Mouse (Mus musculus) hindbrain, embryonic 15.5 days (tissue): ENCODE measurements around the gene Atp5d. TPM values are rescaled to one million over a fixed set of nuclear protein-coding genes. Genes with fewer than 3 reads are reported as not detected.
"Not testable (repeated sequence)": the region's sequence is repeated elsewhere in the genome, so short reads cannot be mapped to it uniquely, and the experiment has no call there.

Experiments
- ATAC-seq: fragments of 200-750 bp; cut with Nextera tagmentation; 2 replicates; pipeline ENCODE4 v1.8.0; 2017; ENCODE audit warnings: low read depth, moderate number of reproducible peaks, moderate TSS enrichment; ENCODE audit not compliant: low FRiP score
- H3K27ac ChIP-seq: fragments of 300-500 bp; sonication (generic); replicated peaks from 2 replicates; pipeline ENCODE4 v1.5.1; 2015; ENCODE audit warnings: mild to moderate bottlenecking, inconsistent platforms
- H3K27me3 ChIP-seq: fragments of 300-500 bp; sonication (generic); 2 replicates; pipeline ENCODE4 v1.6.1; 2015; ENCODE audit warnings: control low read depth, inconsistent platforms
- H3K36me3 ChIP-seq: fragments of 300-500 bp; sonication (generic); 2 replicates; pipeline ENCODE4 v1.6.1; 2015; ENCODE audit warnings: control low read depth, inconsistent platforms
- H3K4me1 ChIP-seq: fragments of 300-500 bp; sonication (generic); replicated peaks from 2 replicates; pipeline ENCODE4 v1.6.1; 2015; ENCODE audit warnings: control low read depth, inconsistent platforms
- H3K4me2 ChIP-seq: fragments of 300-500 bp; sonication (generic); 2 replicates; pipeline ENCODE4 v1.6.1; 2015; ENCODE audit warnings: moderate library complexity, mild to moderate bottlenecking, inconsistent platforms
- H3K4me3 ChIP-seq: fragments of 300-500 bp; sonication (generic); 2 replicates; pipeline ENCODE4 v1.5.1; 2015; ENCODE audit warnings: mild to moderate bottlenecking, inconsistent platforms
- H3K9ac ChIP-seq: fragments of 300-500 bp; sonication (generic); 2 replicates; pipeline ENCODE4 v1.6.1; 2015; ENCODE audit warnings: inconsistent platforms
- H3K9me3 ChIP-seq: fragments of 300-500 bp; sonication (generic); 2 replicates; pipeline ENCODE4 v1.6.1; 2016; ENCODE audit warnings: control low read depth, inconsistent platforms
- WGBS: fragments of 180-500 bp; shearing (Covaris S2); methylation state at CpG from one replicate; pipeline ENCODE4 v1.1.7; 2015; 5-methylcytosine and 5-hydroxymethylcytosine counted together
- polyA plus RNA-seq: library from polyadenylated mRNA; unstranded; fragments of >200 nt; fragmentation: Nextera tagmentation; extraction: Ambion mirVana; gene quantifications from 2 replicates; pipeline ENCODE4 v1.2.1, GENCODE M21; 2015

Gene Atp5d
- polyA plus RNA-seq, 1 experiment from 2014 or later = 517 TPM

DNA sequence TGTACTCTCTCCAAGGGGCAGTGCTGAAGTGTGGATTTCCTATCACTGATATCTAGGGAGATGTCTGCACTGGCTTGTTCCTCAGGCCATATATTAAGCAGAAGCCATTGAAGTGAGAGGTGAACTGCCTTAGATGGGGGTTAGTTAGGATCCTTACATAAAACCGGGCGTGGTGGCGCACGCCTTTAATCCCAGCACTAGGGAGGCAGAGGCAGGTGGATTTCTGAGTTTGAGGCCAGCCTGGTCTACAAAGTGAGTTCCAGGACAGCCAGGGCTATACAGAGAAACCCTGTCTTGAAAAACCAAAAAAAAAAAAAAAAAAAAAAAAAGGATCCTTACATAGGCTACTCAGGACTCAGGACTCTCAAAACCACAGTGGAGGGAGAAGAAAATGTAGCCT lies 27.7 kb downstream of the Atp5d start:
- peak overlapping the region; percentile 88 for H3K4me2 ChIP-seq
- not testable (repeated sequence) for H3K9me3 ChIP-seq, ATAC-seq, H3K27me3 ChIP-seq
- H3K9ac ChIP-seq = peak overlapping the region; percentile 34; the same call in 1 of the 2 replicates
- 83% methylated on average over 4 of the region's 4 CpGs for WGBS
- H3K27ac ChIP-seq = peak overlapping the region; percentile 99
- peaks cover 61% of the 10 kb centered on the region for H3K4me1 ChIP-seq
- peak overlapping the region; percentile 43; the same call in 1 of the 2 replicates for H3K4me3 ChIP-seq
- H3K36me3 ChIP-seq = peaks cover 13% of the 10 kb centered on the region

DNA sequence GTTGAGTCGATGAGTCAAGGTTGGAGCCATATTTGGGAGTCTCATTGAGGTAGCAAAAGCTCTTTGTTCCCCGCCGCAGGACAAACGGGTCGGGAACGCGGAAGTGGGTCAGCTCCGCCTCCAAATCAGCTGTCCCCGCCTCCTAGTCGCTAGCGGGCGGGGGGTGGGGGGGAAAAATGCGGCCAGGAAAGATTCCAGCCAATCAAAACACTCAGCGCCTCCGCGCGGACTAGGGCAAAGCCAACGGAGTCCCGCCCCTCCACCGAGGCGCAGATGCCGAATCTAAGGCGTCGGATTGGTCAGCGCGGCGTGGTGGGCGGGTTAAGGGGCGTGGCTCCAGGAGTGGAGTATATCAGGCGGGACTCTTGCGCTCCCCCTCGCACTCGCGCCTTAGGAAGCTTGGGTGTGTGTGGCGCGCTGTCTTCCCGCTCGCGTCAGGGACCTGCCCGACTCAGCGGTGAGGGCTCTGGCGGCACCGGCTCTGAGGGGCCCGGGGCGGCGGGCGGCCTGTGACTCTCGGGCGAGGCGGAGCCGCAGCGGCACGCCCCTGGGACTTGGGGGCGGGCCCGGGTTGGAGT lies 29.1 kb downstream of the Atp5d start:
- H3K27me3 ChIP-seq = no peaks in the 10 kb centered on the region
- H3K4me2 ChIP-seq = peak overlapping the region; percentile 88
- under 1% methylated on average over 55 of the region's 55 CpGs for WGBS
- H3K9ac ChIP-seq = peak overlapping the region; percentile 97
- H3K36me3 ChIP-seq = peaks cover 25% of the 10 kb centered on the region
- no peaks in the 10 kb centered on the region for H3K9me3 ChIP-seq
- peaks cover 65% of the 10 kb centered on the region for H3K4me1 ChIP-seq
- H3K4me3 ChIP-seq = peak overlapping the region; percentile 80
- H3K27ac ChIP-seq = peak overlapping the region; percentile 99
- peak; percentile 92 for ATAC-seq

DNA sequence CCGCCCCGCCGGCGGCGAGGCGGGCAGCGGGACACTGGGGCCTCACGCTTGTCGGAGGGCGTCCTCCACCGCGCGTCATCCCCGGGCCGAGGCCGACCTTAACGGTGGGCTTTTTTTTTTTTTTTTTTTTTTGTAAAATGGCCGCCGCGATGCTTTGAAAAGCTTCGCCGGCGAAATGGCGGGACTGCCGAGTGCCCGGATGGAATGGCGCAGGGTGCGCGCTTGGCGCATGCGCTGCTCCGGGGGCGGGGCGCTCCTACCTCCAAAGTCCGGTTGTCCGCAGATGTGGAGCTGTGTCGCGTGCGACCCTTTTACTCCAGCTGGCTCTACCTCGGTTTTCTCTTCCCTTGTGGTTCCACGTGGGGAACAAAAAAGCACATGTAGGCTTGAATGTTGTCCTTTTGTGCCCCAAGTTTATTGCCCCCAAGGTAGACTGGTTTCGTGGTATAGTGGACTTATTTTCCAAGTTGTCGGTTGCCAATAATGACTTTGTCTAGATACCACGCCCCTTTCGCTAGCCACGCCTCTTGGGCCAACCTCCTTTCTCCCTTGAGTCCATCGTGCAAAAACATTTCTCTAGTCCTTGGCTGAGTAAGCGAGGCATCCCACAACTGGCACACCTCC lies 29.7 kb downstream of the Atp5d start:
- Histone ChIP-seq H3K27me3 (no peaks in the 10 kb centered on the region), H3K9me3 (no peaks in the 10 kb centered on the region), H3K9ac (peak overlapping the region; percentile 97), H3K27ac (peak overlapping the region; percentile 99), H3K36me3 (peaks cover 25% of the 10 kb centered on the region), H3K4me1 (peaks cover 69% of the 10 kb centered on the region), H3K4me2 (peak overlapping the region; percentile 67), H3K4me3 (peak overlapping the region; percentile 80)
- peak; percentile 24; the same call in 1 of the 2 replicates for ATAC-seq
- under 1% methylated on average over 48 of the region's 48 CpGs for WGBS

DNA sequence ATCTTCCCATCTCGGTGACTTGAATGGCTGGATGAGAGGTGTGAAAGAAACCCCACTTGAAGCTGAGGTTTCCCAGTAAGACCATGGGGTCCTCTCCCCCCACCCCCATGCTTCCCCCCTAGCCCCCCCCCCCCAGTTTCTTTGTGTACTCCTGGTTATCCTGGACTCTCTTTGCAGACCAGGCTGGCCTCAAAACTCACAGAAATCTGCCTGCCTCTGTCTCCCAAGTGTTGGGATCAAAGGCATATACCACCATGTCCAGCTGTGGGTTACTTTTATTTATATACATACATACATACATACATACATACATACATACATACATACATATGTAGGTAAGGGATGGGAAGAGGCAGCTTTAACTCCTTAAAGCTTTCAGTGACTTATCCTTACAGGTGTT lies 30.6 kb downstream of the Atp5d start:
- 45% methylated on average over 1 of the region's 1 CpGs for WGBS
- Histone ChIP-seq H3K4me2 (peak overlapping the region; percentile 67), H3K27me3 (no peaks in the 10 kb centered on the region), H3K4me3 (peak overlapping the region; percentile 80), H3K4me1 (peaks cover 69% of the 10 kb centered on the region), H3K9ac (peak overlapping the region; percentile 97), H3K36me3 (peaks cover 25% of the 10 kb centered on the region), H3K27ac (no peak overlapping the region), H3K9me3 (no peaks in the 10 kb centered on the region)
- no peak for ATAC-seq

DNA sequence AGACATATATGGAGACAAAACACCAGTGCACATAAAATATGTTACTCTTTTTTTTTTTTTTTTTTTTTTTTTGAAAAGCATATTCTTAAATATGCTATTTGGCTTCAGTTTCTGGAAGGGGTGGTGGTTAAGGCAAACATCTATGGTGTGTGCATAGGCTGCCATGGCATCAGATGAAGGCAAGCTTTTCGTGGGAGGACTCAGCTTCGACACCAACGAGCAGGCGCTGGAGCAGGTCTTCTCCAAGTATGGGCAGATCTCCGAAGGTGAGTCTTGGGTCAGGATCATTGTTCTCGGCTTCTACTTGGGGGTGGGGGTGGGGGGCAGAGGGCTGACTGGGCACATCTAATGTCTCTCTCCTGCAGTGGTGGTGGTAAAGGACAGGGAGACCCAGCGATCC lies 31.2 kb downstream of the Atp5d start:
- H3K27me3 ChIP-seq = no peaks in the 10 kb centered on the region
- H3K9ac ChIP-seq = no peak overlapping the region; the same call in 1 of the 2 replicates
- peaks cover 25% of the 10 kb centered on the region for H3K36me3 ChIP-seq
- H3K4me3 ChIP-seq = no peak overlapping the region
- WGBS = 93% methylated on average over 7 of the region's 7 CpGs
- no peak overlapping the region for H3K27ac ChIP-seq
- no peaks in the 10 kb centered on the region for H3K9me3 ChIP-seq
- peaks cover 64% of the 10 kb centered on the region for H3K4me1 ChIP-seq
- ATAC-seq = no peak
- peak overlapping the region; percentile 67; the same call in 1 of the 2 replicates for H3K4me2 ChIP-seq

DNA sequence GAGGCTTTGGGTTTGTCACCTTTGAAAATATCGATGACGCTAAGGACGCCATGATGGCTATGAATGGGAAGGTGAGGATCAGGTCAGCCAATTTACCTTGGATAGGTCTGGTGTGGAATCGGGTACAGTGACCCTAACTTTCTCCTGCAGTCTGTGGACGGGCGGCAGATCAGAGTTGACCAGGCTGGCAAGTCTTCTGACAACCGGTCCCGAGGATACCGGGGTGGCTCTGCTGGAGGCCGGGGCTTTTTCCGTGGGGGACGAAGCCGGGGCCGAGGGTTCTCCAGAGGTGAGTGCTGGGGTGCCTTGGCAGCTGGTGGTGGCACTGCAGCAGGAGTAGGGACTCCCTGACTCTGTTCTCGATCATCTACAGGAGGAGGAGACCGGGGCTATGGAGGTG lies 31.6 kb downstream of the Atp5d start:
- H3K9me3 ChIP-seq = no peaks in the 10 kb centered on the region
- H3K4me3 ChIP-seq = no peak overlapping the region
- no peak for ATAC-seq
- H3K4me2 ChIP-seq = no peak overlapping the region
- peaks cover 61% of the 10 kb centered on the region for H3K4me1 ChIP-seq
- H3K9ac ChIP-seq = no peak overlapping the region
- H3K27ac ChIP-seq = no peak overlapping the region
- H3K27me3 ChIP-seq = no peaks in the 10 kb centered on the region
- WGBS = 95% methylated on average over 16 of the region's 16 CpGs
- H3K36me3 ChIP-seq = peaks cover 25% of the 10 kb centered on the region

DNA sequence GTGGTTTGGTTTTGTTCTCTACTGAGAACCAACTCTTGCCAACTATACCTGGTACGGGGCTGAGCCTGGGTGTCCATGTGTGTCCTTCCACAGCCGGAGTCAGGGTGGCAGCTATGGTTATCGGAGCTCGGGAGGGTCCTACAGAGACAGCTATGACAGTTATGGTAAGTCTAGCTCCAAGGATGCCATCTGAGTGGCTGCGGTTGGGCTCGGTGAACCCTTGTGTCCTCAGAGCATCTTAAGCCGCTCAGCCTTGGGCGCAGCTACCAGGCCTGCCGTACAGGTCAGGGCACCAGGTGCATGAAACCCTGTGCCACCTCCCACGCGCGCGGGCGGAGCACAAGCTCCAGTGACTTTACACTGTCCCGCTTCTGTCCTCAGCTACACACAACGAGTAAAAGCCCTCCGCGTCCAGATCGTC lies 32.2 kb downstream of the Atp5d start:
- Histone ChIP-seq H3K4me3 (no peak overlapping the region), H3K36me3 (peaks cover 25% of the 10 kb centered on the region), H3K27me3 (no peaks in the 10 kb centered on the region), H3K27ac (no peak overlapping the region), H3K9ac (no peak overlapping the region), H3K4me2 (no peak overlapping the region), H3K4me1 (peaks cover 57% of the 10 kb centered on the region), H3K9me3 (no peaks in the 10 kb centered on the region)
- WGBS = 97% methylated on average over 19 of the region's 19 CpGs
- no peak for ATAC-seq

DNA sequence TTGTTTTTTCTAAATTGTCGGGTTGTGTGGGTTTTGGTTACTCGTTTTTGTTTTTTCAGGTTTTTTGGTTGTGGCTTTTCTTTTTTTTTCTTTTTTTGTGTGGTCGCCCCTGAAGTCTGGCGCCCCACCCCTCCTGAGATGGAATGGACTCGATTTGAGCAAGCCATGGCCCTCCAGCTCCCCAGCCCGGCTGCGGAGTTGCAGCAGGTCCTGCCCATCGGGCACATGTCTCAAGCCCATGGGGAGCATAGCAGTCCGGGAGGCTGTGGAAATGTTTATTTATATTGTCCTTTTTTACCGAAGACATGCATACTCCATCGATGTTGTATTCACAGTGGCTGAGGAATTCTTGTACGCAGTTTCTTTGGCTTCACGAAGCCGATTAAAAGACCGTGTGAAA lies 32.8 kb downstream of the Atp5d start:
- Histone ChIP-seq H3K36me3 (peaks cover 25% of the 10 kb centered on the region), H3K27ac (peak overlapping the region; percentile 89; the same call in 1 of the 2 replicates), H3K4me2 (0 out of 2 replicates have a peak overlapping the region, but pooled peaks have one; percentile 76), H3K9ac (no peak overlapping the region), H3K27me3 (no peaks in the 10 kb centered on the region), H3K4me1 (peaks cover 55% of the 10 kb centered on the region), H3K4me3 (no peak overlapping the region), H3K9me3 (no peaks in the 10 kb centered on the region)
- 92% methylated on average over 15 of the region's 15 CpGs for WGBS
- no peak for ATAC-seq

DNA sequence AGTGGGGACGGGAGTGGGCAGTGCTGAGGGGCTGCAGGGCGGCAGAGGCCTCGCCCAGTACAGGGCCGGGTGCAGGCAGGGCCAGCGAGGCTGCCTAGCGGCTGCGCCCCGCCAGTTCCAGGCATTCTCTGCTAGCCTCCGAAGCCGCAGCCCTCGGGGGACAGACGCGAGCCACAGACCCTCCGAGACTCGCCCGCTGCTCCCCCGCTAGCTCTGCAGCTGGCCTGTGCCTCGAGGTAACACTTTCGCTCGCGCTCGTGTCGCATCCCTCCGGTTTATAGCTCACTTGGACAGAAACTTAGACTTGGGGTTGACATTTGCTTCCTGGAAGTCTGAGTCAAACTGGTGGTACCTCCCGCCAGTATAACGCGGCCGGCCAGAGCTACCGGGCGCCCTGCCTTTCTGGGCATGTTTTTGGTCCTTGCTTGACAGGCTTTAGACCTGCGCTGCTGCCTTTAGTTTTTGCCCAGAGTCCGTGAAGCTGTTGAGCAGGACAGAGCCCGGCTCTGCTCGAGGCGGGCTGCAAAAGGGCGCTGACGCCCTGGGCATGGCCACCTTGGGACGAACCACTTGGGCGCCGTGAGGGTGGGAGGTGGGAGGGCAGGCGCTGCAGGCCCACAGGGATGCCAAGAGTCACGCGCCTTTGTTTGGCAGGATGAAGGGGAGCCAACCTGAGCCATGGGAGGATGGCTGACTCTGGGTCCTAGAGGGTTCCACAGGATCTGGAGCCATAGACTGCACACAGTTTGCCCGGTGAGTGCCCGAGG lies 33.5 kb downstream of the Atp5d start:
- Histone ChIP-seq H3K9ac (peak overlapping the region; percentile 56), H3K27me3 (no peaks in the 10 kb centered on the region), H3K9me3 (no peaks in the 10 kb centered on the region), H3K36me3 (peaks cover 25% of the 10 kb centered on the region), H3K4me2 (peak overlapping the region; percentile 76), H3K4me1 (peaks cover 48% of the 10 kb centered on the region), H3K27ac (peak overlapping the region; percentile 89), H3K4me3 (no peak overlapping the region)
- ATAC-seq = no peak
- 82% methylated on average over 45 of the region's 45 CpGs for WGBS

DNA sequence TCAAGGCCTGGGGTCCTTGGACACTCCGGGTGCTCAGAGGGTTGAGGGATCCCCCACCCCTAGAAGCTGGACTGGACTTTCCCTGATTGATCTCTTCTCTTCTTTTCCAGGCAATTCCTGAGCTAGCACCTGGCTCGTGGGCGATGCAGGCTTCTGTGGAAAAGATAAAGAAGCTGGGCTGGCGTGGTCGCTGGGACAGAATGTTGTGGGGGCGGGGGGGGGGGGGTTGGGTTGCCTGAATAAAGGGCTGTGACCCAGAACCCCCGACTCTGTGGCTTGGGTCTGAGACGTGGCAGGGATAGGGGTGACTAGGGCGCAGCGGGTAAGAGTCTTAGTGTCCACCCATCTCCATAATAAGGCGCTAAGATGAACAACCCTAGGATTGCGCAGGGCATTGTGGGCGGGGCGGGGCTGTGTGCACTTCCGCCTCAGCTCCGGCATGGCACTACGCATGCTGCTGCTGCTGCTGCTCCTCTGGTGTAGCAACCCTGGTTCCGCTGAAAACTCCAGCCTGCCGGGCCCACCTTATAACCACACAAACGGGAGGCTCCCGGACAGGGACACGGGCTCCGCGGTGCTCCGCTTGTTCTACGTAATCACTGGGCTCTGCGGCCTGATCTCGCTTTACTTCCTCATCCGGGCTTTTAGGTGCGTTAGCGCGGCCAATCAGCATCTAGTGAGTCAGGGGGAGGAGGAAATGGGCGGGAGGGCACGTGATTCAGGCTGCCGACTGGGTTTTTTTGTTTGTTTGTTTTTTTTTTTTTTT lies 34.3 kb downstream of the Atp5d start, which contains the start of gene 1600002K03Rik:
TSS of gene 1600002K03Rik (plus strand) at position 418 of the 766 bp plus-strand sequence.
- Histone ChIP-seq H3K4me1 (peaks cover 45% of the 10 kb centered on the region), H3K27ac (peak within 1 kb of the TSS; percentile 89), H3K9me3 (no peaks in the 10 kb centered on the region), H3K9ac (peak within 1 kb of the TSS; percentile 56), H3K36me3 (peaks cover 25% of the 10 kb centered on the region), H3K27me3 (no peaks in the 10 kb centered on the region), H3K4me2 (peak within 1 kb of the TSS; percentile 76), H3K4me3 (peak within 1 kb of the TSS; percentile 49)
- ATAC-seq = peak; percentile 79
- WGBS = 9% methylated on average over 33 of the region's 35 CpGs

DNA sequence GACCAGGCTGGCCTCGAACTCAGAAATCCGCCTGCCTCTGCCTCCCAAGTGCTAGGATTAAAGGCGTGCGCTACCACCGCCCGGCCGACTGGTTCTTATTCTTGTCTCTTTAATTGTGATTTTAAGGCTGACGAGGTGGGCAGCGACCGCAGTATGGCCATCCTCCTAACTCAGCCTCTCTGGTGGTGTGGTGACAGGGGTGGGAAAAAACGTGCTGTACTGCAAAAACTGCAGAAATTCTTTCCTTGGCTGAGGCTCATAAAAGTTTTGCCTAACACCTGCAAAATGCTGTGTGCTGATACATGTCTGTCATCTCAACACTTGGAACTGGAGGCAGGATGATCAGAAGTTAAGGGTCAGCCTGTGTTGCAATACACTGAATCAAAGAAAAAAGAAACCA lies 34.9 kb downstream of the Atp5d start:
- WGBS = 5% methylated on average over 11 of the region's 11 CpGs
- Histone ChIP-seq H3K27me3 (no peaks in the 10 kb centered on the region), H3K4me1 (peaks cover 45% of the 10 kb centered on the region), H3K9ac (peak overlapping the region; percentile 56), H3K36me3 (peaks cover 25% of the 10 kb centered on the region), H3K9me3 (no peaks in the 10 kb centered on the region), H3K4me3 (peak overlapping the region; percentile 49), H3K27ac (peak overlapping the region; percentile 89), H3K4me2 (peak overlapping the region; percentile 76)
- no peak for ATAC-seq
